Mouse (Mus musculus) forelimb bud, embryonic 11.5 days (tissue): ENCODE measurements around the gene Cox8a.

Experiments
- DNase-seq: peaks from one replicate; pipeline ENCODE4 v3.0.0-alpha.2; 2012; ENCODE audit warnings: low read depth, low spot score

The Cox8a gene

DNA sequence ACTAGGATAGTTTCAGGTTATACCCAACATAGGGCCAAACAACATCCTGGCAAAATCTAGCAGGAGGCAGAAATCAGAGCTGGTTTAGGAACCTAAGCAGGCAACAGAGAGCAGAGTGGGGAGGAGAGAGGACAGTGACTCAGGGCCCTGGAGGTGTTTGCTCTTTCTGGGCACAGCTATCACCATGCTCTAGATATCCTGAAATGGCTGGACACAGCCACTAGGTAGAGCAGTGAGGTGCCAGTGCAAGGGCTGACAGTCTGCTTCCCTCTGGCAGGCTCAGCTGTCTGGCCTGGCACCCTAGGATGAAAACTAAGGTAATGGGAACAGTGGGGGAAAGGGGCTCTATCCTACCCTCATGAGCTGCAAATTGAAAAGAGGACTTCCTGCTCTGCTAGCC is 6.1 kb upstream of the Cox8a start:
- no peak for DNase-seq

DNA sequence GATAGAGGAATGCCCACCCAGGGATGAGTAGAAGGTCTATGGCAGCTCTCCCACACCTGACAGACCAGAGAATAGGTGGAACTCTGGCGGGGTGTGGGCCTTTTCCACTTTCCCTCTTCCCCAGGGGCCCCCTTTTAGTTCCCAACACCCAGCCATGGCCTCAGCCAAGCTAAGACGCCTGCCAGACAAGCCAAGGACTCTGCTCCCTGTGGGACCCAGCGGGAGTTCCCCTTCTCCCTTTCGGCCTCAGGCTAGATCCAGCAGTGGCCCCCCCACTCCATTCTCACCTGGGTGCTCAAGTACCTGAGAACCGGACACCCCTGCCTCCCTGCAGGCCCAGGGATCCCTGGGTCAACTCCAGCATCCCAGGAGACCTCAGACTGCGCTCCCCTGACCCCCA is 4.8 kb upstream of the Cox8a start:
- no peak for DNase-seq

DNA sequence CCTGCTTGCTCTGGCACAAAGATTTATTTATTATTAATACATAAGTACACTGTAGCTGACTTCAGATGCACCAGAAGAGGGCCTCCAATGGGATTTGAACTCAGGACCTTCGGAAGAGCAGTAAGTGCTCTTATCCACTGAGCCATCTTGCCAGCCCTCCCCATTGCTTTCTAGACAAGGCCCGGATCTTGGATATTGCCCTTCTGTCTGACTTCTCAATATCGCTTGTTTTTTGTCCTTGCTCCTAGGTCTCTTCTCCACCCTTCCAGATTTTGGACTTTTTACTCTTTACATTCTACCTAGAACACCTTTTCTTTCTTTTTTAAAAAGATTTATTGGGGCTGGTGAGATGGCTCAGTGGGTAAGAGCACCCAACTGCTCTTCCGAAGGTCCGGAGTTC is 1.3 kb upstream of the Cox8a start:
- DNase-seq = no peak

DNA sequence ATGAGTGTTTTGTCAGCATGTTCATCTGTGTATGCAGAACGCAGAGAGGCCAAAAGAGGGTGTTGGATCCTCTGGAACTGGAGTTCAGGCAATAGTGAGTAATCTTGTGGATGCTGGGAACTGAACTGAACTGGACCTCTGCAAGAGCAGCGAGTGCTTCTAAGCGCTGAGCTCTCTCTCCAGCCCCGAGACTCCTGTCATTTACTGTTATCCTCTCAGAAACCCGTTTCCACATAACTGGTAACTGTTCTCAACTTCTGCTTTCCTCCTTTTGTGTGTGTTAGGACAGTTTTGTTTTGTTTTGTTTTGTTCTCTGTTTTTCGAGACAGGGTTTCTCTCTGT is 481 bp upstream of the Cox8a start:
- no peak for DNase-seq

DNA sequence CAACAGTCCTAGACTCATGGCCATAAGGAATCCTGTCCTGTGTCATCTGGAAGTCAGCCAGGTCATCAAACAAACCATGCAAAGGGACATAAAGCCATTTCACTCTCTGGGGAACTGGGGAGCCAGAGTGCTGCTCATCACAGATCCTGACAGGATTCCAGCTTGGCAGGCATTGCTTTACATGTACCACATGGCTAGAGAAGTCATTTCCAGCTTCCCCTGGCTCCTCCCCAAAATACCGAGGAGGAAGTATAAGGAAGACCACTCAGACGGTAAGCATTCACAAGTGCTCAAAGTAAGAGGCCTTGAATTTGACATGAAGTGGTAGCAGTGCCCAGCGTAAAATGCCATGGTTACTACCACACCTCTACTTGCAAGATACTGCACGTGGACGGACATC is 2.9 kb downstream of the Cox8a start:
- no peak for DNase-seq

DNA sequence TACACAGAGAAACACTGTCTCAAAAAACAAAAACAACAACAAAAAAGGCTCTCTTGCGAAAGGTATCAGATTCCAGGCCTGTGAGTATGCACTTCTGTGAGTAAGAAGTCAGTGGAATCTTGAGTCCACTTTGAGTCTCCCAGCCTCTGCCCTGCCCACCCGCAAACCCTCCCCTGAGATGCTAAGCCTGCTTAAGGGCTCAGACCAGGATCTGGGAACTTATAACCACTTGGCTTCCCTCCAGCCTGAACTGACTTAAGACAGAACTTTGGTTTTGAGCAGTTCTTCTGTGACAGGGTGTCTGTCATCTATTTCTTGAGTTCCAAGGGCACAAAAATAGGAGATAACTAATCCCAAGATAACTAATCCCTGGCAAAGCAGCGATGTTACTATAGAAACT is 4.4 kb downstream of the Cox8a start:
- DNase-seq = no peak

DNA sequence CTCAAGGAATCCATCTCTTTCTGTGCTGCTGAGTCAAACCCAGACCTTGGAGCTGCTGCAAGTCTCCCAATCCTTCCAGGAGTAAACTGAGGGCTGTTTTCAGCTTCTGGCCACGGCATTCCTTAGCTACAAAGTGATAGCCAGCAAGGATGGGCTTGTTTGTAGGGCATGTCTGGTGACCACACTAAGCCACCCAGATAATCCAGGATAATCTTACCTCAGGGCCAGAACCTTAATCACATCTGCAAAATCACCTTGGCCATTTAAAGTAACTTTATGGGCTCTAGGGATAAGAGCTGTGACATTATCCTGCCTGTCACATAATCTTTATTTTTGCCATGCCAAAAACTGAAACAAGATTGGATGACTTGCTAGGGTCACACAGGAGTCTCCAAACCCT is 5.2 kb downstream of the Cox8a start:
- DNase-seq = no peak

DNA sequence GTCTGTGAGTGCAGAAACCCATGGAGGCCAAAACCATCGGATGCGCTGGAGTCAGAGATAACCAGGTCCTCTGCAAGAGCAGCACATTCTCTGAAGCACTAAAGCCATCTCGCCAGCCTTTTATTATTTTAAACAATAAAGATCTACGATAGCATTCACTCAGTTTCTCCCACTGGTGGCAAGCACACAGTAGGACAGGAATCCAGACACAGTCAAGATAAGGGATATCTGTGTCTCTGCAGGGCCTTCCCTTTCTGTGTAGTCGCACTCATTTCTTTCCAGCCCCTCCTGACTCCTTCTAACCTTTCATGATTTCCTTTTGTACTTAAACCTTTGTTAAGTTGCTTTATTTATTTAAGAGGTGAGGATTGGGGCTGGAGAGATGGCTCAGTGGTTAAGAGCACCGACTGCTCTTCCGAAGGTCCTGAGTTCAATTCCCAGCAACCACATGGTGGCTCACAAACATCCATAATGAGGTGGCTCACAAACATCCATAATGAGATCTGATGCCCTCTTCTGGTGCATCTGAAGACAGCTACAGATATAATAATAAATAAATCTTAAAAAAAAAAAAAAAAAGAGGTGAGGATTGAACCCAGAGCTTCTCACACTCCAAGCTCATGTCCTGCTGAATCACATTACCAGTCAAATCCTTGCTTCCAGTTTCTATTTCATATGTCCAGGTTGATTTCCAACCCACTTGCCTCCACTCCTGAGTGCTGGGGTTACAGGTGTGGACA is 7.3 kb downstream of the Cox8a start:
- DNase-seq = no peak

DNA sequence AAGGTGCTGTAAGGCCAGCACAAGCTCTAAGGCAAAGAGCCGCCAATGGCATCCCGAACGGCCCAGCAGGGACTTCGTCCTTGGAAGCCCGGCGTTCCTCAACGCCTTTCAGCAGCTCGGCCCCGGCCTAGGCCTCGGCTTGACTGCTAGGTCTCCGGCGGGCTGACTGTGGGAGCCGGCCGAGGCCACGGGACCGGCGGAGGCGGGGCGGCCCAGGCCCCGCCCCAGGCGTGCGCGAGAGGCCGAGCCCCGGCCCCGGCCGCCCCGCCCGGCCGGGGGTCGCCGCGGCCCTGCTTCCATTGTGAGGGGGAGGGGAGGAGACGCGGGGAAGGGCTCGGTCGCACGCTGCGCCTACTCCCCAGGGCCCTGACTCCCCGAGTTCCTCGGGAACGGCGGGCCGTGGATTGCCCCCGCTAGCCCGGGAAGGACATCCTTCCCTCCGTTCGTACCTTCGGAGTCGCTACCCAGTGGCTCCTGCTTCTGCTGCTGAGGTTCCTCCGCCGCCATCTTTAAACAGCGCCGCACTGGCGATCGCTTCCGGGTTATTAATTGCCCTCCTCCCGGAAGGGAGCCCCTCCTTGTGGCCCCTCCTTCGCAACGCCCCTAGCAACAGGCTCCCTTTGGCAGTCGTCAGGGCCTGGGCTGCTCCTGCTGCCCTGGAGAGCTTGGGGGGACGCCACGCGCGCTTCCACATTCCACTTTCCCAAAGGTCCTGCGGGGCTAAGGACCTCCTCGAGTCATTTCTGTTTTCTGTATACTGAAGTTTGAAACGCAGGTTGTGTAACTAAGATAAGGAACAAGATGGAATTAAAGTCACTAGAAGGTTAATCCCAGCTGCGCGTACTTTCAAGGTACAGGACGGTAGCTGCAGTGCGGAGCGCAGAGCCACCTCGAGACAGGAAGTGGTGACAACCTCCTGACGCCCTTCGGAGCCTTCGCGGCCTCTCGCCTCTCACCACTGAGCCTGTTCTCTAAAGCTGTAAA is 11.4 kb downstream of the Cox8a start, which contains the start of gene Otub1:
Gene Otub1 (minus strand): TSS at position 564 of the 984 bp plus-strand sequence.
- DNase-seq = peak; percentile 96

DNA sequence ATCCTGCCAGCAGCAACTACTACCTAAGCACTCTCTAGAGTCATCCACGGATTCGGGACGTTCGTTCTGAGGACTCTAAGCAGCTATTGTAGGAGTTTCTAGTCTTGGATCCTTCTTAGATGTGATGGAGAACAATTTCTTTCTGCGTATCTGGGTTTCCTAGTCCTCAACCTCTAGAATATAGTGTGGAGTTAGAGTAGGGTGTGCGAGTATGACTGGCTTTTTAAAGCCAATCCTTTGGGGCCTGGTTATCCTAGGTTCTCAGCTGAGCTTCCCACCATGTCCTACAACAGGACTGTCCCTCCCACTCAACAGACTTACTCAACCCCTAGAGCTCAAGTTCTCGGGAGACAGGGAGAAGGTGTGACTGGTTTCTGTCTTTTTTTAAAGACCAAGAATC is 12.1 kb downstream of the Cox8a start:
- no peak for DNase-seq

DNA sequence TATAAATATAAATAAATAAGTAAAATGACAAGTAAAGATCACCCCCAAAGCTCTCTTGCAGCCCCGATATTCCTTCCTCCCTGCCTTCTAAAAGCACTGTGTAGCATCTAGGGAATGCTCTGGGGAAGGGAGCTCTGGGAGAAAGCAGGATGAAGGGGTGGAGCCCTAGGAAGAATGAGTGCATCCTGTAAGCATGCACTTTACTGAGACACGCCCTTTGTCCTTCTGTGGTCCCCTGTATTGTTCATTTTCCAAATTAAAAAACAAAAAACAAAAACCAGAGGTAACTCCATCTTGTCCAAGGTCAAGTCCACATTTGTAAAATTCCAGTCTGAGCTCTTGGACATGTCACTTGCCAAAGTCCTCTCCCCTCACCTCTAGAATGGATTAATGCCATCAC is 12.5 kb downstream of the Cox8a start:
- no peak for DNase-seq

DNA sequence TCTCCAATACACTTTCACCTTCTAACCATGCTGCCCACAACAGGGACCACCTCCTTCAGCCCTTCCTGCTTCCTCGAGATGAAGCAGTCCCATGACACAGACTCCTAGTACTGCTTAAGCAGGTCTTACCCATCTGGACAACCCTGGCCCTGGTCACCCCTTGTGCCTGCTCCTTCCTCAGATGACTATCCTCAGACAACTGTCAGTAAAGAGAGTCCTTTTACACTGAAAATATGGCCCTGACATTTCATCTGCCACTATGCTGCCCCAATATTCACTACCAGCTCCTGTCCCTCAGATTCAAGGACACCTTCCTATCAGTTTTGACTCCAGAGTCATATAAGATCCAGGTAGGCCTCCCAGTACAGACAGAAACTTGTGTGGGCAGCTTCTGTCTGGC is 17.0 kb downstream of the Cox8a start:
- DNase-seq = no peak

DNA sequence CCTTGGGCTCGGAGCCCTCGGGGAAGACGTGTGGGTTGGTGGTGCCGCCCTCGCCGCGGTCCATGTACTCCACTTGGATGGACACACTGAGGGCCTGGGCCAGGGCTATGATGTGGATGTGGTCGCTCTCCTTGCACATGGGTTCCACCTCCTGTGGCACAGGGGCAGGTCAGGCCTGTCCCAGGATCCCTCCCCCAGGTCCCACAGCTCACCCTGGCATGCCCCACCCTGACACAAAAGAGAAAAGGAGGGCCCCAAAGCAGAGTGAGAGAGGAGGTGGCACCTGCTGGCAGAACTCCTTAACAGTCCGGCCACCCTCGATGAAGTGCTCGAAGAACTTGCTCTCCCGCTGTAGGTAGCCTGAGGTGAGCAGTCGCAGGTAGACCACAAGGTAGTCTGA is 18.3 kb downstream of the Cox8a start:
- no peak for DNase-seq

DNA sequence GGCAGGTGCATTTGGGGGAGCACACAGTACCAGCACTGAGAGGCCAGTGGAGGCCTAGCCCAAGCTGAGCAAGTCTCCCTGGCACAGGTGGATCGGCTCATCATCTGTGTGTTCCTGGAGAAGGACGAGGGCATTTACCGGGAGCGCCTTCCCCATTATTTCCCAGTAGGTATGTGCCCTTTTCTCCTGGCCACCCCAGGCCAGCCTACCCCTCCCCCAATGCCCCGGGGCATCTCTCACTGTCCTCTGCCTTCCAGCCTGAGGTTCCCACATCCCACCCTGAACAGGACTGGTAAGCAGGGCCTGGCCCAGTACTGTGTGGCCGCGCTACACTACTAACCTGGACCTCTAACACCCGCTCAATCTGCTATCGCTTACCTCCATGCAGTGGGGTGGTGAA is 20.0 kb downstream of the Cox8a start:
- no peak for DNase-seq

DNA sequence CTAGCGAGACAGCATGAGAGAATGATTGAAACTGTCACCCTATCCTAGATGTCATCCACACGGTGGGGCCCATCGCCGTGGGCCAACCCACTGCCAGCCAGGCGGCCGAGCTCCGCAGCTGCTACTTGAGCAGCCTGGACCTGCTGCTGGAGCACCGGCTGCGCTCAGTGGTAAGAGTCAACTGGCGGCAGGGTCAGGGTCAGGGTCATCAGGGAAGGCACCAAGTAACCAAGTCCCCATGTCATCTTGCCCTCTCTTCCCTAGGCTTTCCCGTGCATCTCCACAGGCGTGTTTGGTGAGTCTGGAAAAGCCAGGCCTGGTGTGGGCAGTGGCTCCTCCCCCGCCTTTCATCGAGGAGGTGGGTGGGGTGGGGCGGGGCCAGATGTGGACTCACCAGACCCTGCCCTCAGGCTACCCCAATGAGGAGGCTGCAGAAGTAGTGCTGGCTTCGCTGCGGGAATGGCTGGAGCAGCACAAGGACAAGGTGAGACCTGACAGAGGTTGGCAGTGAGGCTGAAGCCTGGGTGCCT is 20.6 kb downstream of the Cox8a start:
- DNase-seq = peak; percentile 67

DNA sequence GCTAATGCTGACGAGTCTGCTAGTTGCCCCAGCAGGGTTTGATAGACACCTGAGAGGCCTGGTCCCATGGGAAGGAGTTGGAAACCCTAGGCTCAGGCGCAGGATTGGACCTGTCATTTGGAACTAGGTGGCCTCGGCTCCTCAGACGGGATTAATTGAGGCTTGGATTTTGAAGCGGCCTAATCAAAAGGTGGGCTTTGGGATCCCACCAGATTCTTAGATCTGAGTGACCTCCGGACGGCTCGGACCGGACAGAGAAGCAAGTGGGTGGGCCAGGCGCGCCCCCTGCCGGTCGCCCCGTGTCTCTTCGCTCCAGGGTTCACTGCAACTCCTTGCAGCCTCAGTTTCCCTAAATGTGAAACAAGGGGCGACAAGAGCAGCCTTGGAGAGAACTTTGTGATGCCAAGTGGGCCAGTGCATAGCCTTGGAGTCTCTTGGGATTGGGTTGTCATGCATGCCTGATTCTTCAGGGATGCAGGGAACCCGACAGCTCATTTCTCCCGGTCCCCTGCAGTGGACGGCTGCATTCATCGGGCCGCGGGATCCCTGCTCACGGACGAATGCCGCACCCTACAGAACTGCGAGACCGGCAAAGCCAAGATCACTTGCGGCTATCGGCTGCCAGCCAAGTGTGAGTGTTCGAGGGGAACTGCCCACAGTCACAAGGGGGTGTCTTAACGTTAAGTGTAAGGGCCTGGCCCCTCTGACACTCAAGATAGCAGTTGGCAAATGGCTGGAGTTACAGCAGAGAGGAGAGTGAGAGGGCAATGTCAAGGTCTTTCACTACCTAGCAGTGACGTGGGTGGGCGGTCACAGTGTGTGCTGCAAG is 21.3 kb downstream of the Cox8a start:
- DNase-seq = no peak

DNA sequence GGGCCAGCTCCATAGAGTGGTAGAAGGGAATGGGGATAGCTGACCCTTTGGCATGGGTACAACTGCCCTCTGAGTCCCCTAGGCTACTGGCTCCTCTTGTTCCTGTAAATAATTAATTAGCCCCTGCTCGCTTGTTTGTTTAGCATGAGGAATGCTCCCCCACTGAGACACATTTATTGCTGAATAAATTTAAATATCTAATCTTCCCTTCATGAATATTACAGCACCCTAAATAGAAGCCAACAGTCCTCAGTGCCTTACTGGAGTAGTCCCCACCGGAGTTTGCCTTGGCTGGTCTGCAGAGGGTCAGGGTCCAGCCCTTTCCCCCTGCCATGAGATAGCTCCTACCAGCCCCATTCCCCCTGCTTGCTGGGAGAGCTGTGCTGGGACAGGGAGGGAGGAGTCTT is 24.9 kb downstream of the Cox8a start:
- DNase-seq = no peak

DNA sequence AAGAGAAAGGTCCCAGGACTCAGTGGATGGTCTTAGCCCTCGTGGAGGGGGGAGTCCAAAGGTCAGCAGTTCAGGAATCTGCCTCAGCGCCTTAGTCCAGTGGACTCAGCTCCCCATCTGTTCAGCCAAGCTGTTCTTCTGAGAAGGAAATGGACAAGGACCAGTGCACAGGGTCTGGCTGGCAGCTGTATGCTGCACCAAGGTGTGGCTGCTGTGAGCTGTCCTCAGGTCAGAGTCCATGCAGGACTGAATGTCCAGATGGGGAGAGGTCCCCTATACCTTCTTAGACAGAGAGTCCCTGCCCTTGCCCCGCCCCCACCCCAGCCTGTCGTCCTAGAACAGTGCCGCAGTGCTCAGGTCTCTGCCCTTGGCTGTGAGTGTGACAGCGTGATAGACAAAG is 25.8 kb downstream of the Cox8a start:
- DNase-seq = no peak

DNA sequence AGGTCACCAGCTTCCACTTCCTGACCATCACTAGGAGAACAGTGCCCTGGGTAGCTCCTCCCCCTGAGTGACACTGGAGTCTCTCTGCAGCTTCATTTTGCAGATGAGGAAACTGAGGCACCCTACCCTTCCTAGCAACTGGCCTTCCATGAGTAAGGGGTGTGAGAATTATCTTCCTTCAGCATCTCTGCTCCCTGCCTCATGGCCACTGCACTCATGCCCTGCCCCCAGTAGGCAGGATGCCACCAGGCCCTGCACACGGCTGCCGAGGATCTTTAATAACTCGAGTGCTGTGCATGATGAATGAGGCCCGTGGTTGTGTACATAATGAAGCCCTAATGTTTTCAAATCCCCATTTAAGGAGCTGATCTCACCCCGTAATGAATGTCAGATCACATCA is 26.4 kb downstream of the Cox8a start:
- no peak for DNase-seq

DNA sequence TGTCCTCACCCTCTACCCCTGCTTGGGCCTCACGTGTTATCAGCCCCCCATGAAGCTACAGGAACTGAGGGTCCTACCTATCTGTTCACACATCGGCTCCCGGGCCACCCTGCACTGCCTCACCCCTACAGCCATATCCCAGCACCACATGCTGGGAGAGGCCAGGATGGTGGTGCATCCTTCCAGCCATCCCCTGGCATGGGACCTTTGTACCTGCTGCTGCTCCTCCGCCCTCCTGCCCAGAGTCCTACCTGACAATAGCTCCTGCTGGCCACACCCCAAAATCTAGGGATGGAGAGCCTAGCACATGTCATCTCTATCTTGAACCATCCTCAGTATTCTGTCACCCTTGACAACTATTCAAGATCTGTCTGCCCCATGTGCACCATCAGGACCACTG is 28.4 kb downstream of the Cox8a start:
- DNase-seq = no peak

DNA sequence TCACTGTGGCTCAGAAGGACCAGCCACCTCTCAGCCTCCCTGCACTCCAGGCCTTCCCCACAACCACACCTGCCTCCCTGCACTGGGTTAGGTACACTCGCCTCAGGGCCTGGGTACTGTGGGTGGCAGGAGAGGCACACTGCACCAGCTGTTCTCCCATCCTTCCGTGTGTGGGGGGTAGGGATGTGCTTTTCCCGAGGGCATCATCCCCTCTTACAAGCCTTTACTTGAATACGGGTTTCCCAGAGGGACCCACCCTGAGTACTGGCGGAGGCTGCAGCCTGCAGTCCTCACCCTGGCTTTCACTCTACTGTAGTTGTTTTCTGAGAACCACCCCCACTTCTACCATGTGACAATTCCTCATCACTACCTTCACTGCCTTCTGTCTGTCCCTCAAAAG is 30.3 kb downstream of the Cox8a start:
- DNase-seq = no peak
